Mouse (Mus musculus) CH12.LX (cell line): ENCODE results near the gene Tars. TPM values are rescaled to one million over a fixed set of nuclear protein-coding genes. Genes with fewer than 3 reads are reported as not detected.

ENCODE experiments used
- DNase-seq: peaks from one replicate; pipeline ENCODE4 v3.0.0-alpha.2; 2013; ENCODE audit errors: extremely low read depth
- H3K27ac ChIP-seq: 2 replicates; pipeline ENCODE4 v1.5.1; 2012; ENCODE audit warnings: low read depth, mild to moderate bottlenecking, control low read depth, moderate library complexity; ENCODE audit not compliant: insufficient read depth
- H3K27me3 ChIP-seq: replicated peaks from 2 replicates; pipeline ENCODE3; 2012; ENCODE audit warnings: inconsistent platforms
- H3K36me3 ChIP-seq, 2 experiments: replicated peaks in 1 of 2; 2 replicates each; pipeline versions ENCODE3 to v1.6.1; 2012; ENCODE audit warnings: inconsistent platforms in 1 of 2, low read length in 1 of 2, mild to moderate bottlenecking in 1 of 2, mixed read lengths in 1 of 2, moderate library complexity in 1 of 2; ENCODE audit not compliant: control insufficient read depth in 1 of 2, insufficient read depth in 1 of 2
- H3K4me1 ChIP-seq, 2 experiments: 2 replicates each; pipeline ENCODE4 v1.6.1; 2012; ENCODE audit warnings: inconsistent platforms in 1 of 2, moderate library complexity in 1 of 2; ENCODE audit not compliant: insufficient read depth in 2 of 2, control insufficient read depth in 1 of 2
- H3K4me2 ChIP-seq: 2 replicates; pipeline ENCODE4 v1.6.1; 2012; ENCODE audit warnings: low read depth, mild to moderate bottlenecking, control low read depth; ENCODE audit not compliant: poor library complexity, insufficient read depth, severe bottlenecking
- H3K4me3 ChIP-seq, 3 experiments: fragments of 150-350 bp in 1 of 3; sonication (generic) in 1 of 3; replicated peaks in 1 of 3; 2 replicates each; pipeline versions ENCODE3 to v1.5.1; 2011 to 2012; ENCODE audit warnings: low read depth in 2 of 3, low read length in 2 of 3, mild to moderate bottlenecking in 2 of 3, moderate library complexity in 2 of 3, control low read depth in 1 of 3, improper control_type of control experiment in 1 of 3, inconsistent platforms in 1 of 3, mixed read lengths in 1 of 3; ENCODE audit not compliant: poor library complexity in 1 of 3
- H3K79me2 ChIP-seq: replicated peaks from 2 replicates; pipeline ENCODE4 v1.6.1; 2012; ENCODE audit warnings: mild to moderate bottlenecking, moderate library complexity; ENCODE audit not compliant: control insufficient read depth, poor library complexity, insufficient read depth, severe bottlenecking; ENCODE audit errors: extremely low read depth
- H3K9ac ChIP-seq: 2 replicates; pipeline ENCODE4 v1.6.1; 2012; ENCODE audit warnings: low read depth, mild to moderate bottlenecking, control low read depth, moderate library complexity; ENCODE audit not compliant: insufficient read depth
- H3K9me3 ChIP-seq: replicated peaks from 2 replicates; pipeline ENCODE3; 2012; ENCODE audit warnings: low read length, inconsistent platforms, mixed read lengths
- BHLHE40 ChIP-seq: IDR thresholded peaks from 2 replicates; pipeline ENCODE4 v1.6.1; 2011; ENCODE audit warnings: mild to moderate bottlenecking, low read depth, low read length, improper control_type of control experiment
- CHD1 ChIP-seq: IDR thresholded peaks from 2 replicates; pipeline ENCODE4 v1.6.1; 2012; ENCODE audit warnings: low read depth, low read length, improper control_type of control experiment, inconsistent platforms
- CHD2 ChIP-seq: IDR thresholded peaks from 2 replicates; pipeline ENCODE4 v1.6.1; 2011; ENCODE audit warnings: low read length, improper control_type of control experiment
- CTCF ChIP-seq, 2 experiments: IDR thresholded peaks in 1 of 2; conservative IDR thresholded peaks in 1 of 2; 2 replicates each; pipeline ENCODE4 v1.5.1; 2011 to 2012; ENCODE audit warnings: low read depth in 2 of 2, low read length in 2 of 2, improper control_type of control experiment in 1 of 2, inconsistent platforms in 1 of 2, mild to moderate bottlenecking in 1 of 2, moderate library complexity in 1 of 2
- ELF1 ChIP-seq: IDR thresholded peaks from 2 replicates; pipeline ENCODE4 v1.6.1; 2014; ENCODE audit warnings: low read depth, mild to moderate bottlenecking, inconsistent platforms, low read length, improper control_type of control experiment
- ETS1 ChIP-seq: conservative IDR thresholded peaks from 2 replicates; pipeline ENCODE4 v1.6.1; 2012; ENCODE audit warnings: low read depth, mild to moderate bottlenecking, inconsistent platforms, low read length, improper control_type of control experiment, moderate library complexity
- JUN ChIP-seq: IDR thresholded peaks from 2 replicates; pipeline ENCODE4 v1.6.1; 2011; ENCODE audit warnings: low read depth, mild to moderate bottlenecking, low read length, improper control_type of control experiment, moderate library complexity; ENCODE audit not compliant: insufficient read depth
- JUND ChIP-seq: conservative IDR thresholded peaks from 2 replicates; pipeline ENCODE4 v1.6.1; 2011; ENCODE audit warnings: low read depth, low read length, improper control_type of control experiment
- KAT2A ChIP-seq: IDR thresholded peaks from 2 replicates; pipeline ENCODE4 v1.6.1; 2012; ENCODE audit warnings: low read length, improper control_type of control experiment, inconsistent platforms; ENCODE audit not compliant: insufficient replicate concordance
- MAFK ChIP-seq: IDR thresholded peaks from 2 replicates; pipeline ENCODE4 v1.6.1; 2011; ENCODE audit warnings: low read length, improper control_type of control experiment; ENCODE audit not compliant: insufficient replicate concordance
- MAX ChIP-seq: IDR thresholded peaks from 2 replicates; pipeline ENCODE4 v1.6.1; 2011; ENCODE audit warnings: low read length, improper control_type of control experiment
- MAZ ChIP-seq: IDR thresholded peaks from 2 replicates; pipeline ENCODE4 v1.6.1; 2012; ENCODE audit warnings: low read depth, mild to moderate bottlenecking, inconsistent platforms, low read length, improper control_type of control experiment, moderate library complexity
- MXI1 ChIP-seq: IDR thresholded peaks from 2 replicates; pipeline ENCODE4 v1.6.1; 2011; ENCODE audit warnings: mild to moderate bottlenecking, low read depth, low read length, improper control_type of control experiment
- PAX5 ChIP-seq: IDR thresholded peaks from 2 replicates; pipeline ENCODE4 v1.6.1; 2012; ENCODE audit warnings: low read length, inconsistent platforms, mixed read lengths
- POLR2A ChIP-seq: IDR thresholded peaks from 2 replicates; pipeline ENCODE4 v1.6.1; 2011; ENCODE audit warnings: low read depth, mild to moderate bottlenecking, improper control_type of control experiment, low read length
- RAD21 ChIP-seq: IDR thresholded peaks from 2 replicates; pipeline ENCODE4 v1.6.1; 2011; ENCODE audit warnings: low read depth, mild to moderate bottlenecking, low read length, improper control_type of control experiment, moderate library complexity
- RCOR1 ChIP-seq: conservative IDR thresholded peaks from 2 replicates; pipeline ENCODE4 v1.6.1; 2012; ENCODE audit warnings: low read depth, mild to moderate bottlenecking, inconsistent platforms, low read length, improper control_type of control experiment
- SIN3A ChIP-seq: IDR thresholded peaks from 2 replicates; pipeline ENCODE4 v1.6.1; 2012; ENCODE audit warnings: low read length, improper control_type of control experiment, inconsistent platforms
- SMC3 ChIP-seq: IDR thresholded peaks from 2 replicates; pipeline ENCODE4 v1.6.1; 2011; ENCODE audit warnings: low read depth, low read length, improper control_type of control experiment
- TBP ChIP-seq: conservative IDR thresholded peaks from 2 replicates; pipeline ENCODE4 v1.6.1; 2011; ENCODE audit warnings: low read depth, low read length, improper control_type of control experiment
- UBTF ChIP-seq: IDR thresholded peaks from 2 replicates; pipeline ENCODE4 v1.6.1; 2012; ENCODE audit warnings: low read depth, mild to moderate bottlenecking, inconsistent platforms, low read length, improper control_type of control experiment, moderate library complexity
- USF2 ChIP-seq: conservative IDR thresholded peaks from 2 replicates; pipeline ENCODE4 v1.6.1; 2011; ENCODE audit warnings: low read depth, low read length, improper control_type of control experiment
- ZC3H11A ChIP-seq: IDR thresholded peaks from 2 replicates; pipeline ENCODE4 v1.6.1; 2012; ENCODE audit warnings: low read depth, mild to moderate bottlenecking, inconsistent platforms, low read length, improper control_type of control experiment
- ZKSCAN1 ChIP-seq: IDR thresholded peaks from 2 replicates; pipeline ENCODE4 v1.6.1; 2012; ENCODE audit warnings: low read depth, inconsistent platforms, low read length, improper control_type of control experiment, borderline replicate concordance
- ZMIZ1 ChIP-seq: IDR thresholded peaks from 2 replicates; pipeline ENCODE4 v1.6.1; 2012; ENCODE audit warnings: low read depth, mild to moderate bottlenecking, inconsistent platforms, low read length, improper control_type of control experiment
- ZNF384 ChIP-seq: IDR thresholded peaks from 2 replicates; pipeline ENCODE4 v1.6.1; 2012; ENCODE audit warnings: low read depth, low read length, improper control_type of control experiment, inconsistent platforms
- dilution Hi-C: fragments of 300-500 bp; cut with MboI; formaldehyde crosslinking; loops from 2 replicates; pipeline ENCODE4 v1.14.3; 2020; ENCODE audit warnings: low sequenced_read_pairs; ENCODE audit not compliant: extremely low pct_unique_long_range_greater_than_20kb, extremely low pct_ligation_motif_present
- in situ Hi-C: fragments of 300-500 bp; cut with MboI; formaldehyde crosslinking; loops from 3 replicates; pipeline ENCODE4 v1.14.3; 2019; ENCODE audit warnings: low sequenced_read_pairs, low pct_ligation_motif_present, low pct_unique_long_range_greater_than_20kb, mixed read lengths
- polyA plus RNA-seq: library from polyadenylated mRNA; unstranded; fragments of >175 nt; gene quantifications from 2 replicates; pipeline ENCODE4 v1.2.1, GENCODE M21; 2012; ENCODE audit warnings: low read depth; ENCODE audit not compliant: insufficient read length
- total RNA-seq, 2 experiments: library from RNA; depleted of rRNA; stranded (reverse); fragments of 300-350 nt in 1 of 2; fragments of >200 nt in 1 of 2; gene quantifications; 2 replicates each; pipeline ENCODE4 v1.2.3; 2012 to 2014

Tars gene
- total and polyA plus RNA-seq, 3 experiments = 114 to 217 (median 189) TPM

- peak overlapping the region; percentile 93 for H3K4me2 ChIP-seq
- in situ Hi-C loops = loop anchor here (5.0 kb wide), 1 partner anchor 561 kb away; no protein-coding TSS in a partner anchor
- TF ChIP-seq RCOR1 = no peak
- TF ChIP-seq CHD1 = no peak
- no peak for TF ChIP-seq MAZ
- TF ChIP-seq USF2 = no peak
- no peak for TF ChIP-seq CHD2
- TF ChIP-seq ZKSCAN1 = no peak
- TF ChIP-seq MXI1 = peak; percentile 14; the same call in 1 of the 2 replicates
- TF ChIP-seq PAX5 = no peak
- no peak for TF ChIP-seq ETS1
- no peak for TF ChIP-seq KAT2A
- no peak for TF ChIP-seq JUN
- TF ChIP-seq POLR2A = no peak
- no peak for TF ChIP-seq UBTF
- TF ChIP-seq JUND = no peak
- peak; percentile 84 to 93 for TF ChIP-seq CTCF (conservative IDR thresholded peaks at IDR 0.05 in 1 of 2, IDR thresholded peaks at IDR 0.05 in 1 of 2; ENCODE audit: low read depth in 2 of 2, low read length in 2 of 2)
- 0 out of 2 replicates have a peak, but pooled peaks have one; percentile 46 for TF ChIP-seq TBP
- no peak for TF ChIP-seq MAFK
- peak; percentile 83 for TF ChIP-seq SMC3
- no peak for TF ChIP-seq ELF1
- TF ChIP-seq MAX = peak; percentile 46; the same call in 1 of the 2 replicates
- TF ChIP-seq ZNF384 = no peak
- TF ChIP-seq BHLHE40 = peak; percentile 54
- peak; percentile 66; the same call in 1 of the 2 replicates for TF ChIP-seq ZC3H11A
- TF ChIP-seq RAD21 = peak; percentile 90
- peak; percentile 40; the same call in 1 of the 2 replicates for TF ChIP-seq SIN3A
- no peak for TF ChIP-seq ZMIZ1
- TF ChIP-seq, all 38 proteins: peak for 9
- peak; percentile 86 for DNase-seq
- Histone ChIP-seq H3K27me3 (peaks cover 3% of the 10 kb centered on the region), H3K79me2 (no peaks in the 10 kb centered on the region), H3K9ac (no peak overlapping the region), H3K36me3 (no peaks in the 10 kb centered on the region), H3K9me3 (no peaks in the 10 kb centered on the region), H3K27ac (no peak overlapping the region), H3K4me3 (peak overlapping the region; percentile 30 to 48 (median 36)), H3K4me1 (peaks cover 3 to 24% of the 10 kb centered on the region in 2 experiments; a peak in 3 of 4 replicates)
- dilution Hi-C loops = no loop called here
These were observed 7.3 kb upstream of the Tars start for GRCm38 (mm10) chr15:11406769-11407168.
